Mouse (Mus musculus) megakaryocyte, embryonic 14.5 days (primary cell): ENCODE data around the gene Tdrd9.

Source experiments
- FLI1 ChIP-seq: IDR thresholded peaks from 2 replicates; pipeline ENCODE4 v1.6.1; 2012; ENCODE audit warnings: low read length, inconsistent platforms, mixed read lengths
- GATA1 ChIP-seq: IDR thresholded peaks from 3 replicates; pipeline ENCODE4 v1.6.1; 2012; ENCODE audit warnings: mixed read lengths, low read length, inconsistent platforms, borderline replicate concordance

DNA sequence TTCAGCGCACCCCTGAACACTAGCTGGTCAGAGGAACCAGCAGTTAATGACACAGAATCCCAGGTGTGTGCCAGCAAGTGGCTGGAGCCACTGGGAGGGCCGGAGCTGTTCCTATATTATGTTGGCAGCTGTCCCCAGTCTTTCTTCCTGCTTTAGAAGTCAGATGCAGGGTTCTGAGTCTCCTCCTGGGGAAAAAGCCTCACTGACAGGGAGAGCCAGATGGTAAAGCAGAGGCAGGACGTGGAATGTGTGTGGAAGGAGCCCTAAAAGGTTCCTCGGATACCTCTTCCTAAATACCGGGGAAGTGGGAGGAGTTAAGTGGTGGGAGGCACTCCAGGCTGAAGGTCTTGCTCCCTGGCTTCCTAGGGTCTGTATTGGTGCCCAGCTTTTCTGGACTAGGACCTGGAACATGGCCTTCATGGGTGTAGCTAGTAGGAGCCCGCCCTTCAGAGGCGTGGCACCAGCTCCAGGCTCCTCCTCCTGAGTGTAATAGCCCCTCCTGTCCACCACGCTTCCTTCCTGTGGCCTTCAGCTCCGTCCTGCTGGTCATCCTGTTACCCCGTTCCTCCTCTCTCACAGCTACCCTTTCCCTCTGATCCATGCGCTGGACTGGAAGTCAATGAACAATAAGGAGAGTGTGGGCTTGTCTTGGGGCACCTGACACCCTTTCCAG is 38.2 kb upstream of the Tdrd9 start:
- TF ChIP-seq GATA1 (no peak), FLI1 (no peak)
